Mouse (Mus musculus) bone marrow macrophage, adult 2 months (primary cell): ENCODE measurements around the gene Pld4.

Source experiments
- CTCF ChIP-seq: IDR thresholded peaks from 2 replicates; pipeline ENCODE4 v1.5.1; 2012; ENCODE audit warnings: low read depth, mild to moderate bottlenecking, low read length, moderate library complexity
- POLR2A ChIP-seq: IDR thresholded peaks from 2 replicates; pipeline ENCODE4 v1.6.1; 2012; ENCODE audit warnings: mild to moderate bottlenecking, low read depth, low read length, borderline replicate concordance

GRCm38 (mm10) chr12:112793601-112794355 lies 33.3 kb downstream of the Pld4 start:
- TF ChIP-seq CTCF = no peak
- no peak for TF ChIP-seq POLR2A
